Mouse (Mus musculus): ENCODE measurements around the gene Babam2.

DNA sequence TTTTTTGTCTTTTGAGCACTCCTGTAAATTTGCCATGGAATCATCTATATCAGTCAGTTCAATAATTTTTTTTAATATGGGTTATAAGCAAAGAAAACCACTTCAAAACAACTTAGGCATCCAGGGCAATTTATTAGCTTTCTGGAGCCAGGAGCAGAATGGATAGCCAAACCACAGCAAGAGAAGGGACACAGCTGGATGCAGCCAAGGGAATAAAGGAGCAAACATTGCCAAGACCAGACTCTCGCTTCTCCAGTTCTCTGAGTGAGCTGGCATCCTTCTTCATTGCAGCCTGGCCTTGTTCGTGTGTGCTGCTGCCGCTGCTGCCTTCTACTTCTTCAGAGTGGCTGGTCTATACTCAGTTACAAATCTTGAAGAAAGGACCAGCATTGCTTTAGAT, 190.9 kb downstream of the Babam2 start:
- TF ChIP-seq CTCF (IDR thresholded peaks at IDR 0.05; ENCODE audit: extremely low read depth, insufficient read depth, low read length) (no peak), POLR2A (IDR thresholded peaks at IDR 0.05; ENCODE audit: extremely low read depth, insufficient read depth, low read length) (no peak)
